Mouse (Mus musculus) heart, postnatal 0 days (tissue): ENCODE results near the gene Faf1.

ENCODE experiments used
- CTCF ChIP-seq: IDR thresholded peaks from 2 replicates; pipeline ENCODE4 v1.5.1; 2016; ENCODE audit warnings: antibody characterized with exemption, control low read depth, low read depth
- EP300 ChIP-seq: IDR thresholded peaks from 2 replicates; pipeline ENCODE4 v1.6.1; 2016; ENCODE audit warnings: antibody characterized with exemption, low read depth

DNA sequence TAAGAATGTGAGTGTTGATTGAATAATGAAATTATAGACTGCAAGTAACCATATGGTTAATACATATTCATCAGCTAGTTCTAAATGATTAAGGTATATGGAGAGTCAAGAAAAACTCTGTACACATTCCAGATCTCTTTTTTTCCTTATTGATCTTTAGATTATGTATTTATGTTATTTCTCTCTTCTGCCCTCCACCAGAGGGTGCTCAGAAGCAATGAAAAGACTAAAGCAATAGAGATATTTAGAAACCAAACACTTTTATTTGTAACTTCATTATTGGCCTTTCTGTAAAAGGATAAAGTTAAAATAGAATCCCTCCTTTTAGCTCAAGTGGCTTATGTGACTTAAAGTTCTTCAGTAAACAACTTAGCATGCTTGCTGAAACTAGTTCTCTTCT lies 143.1 kb downstream of the Faf1 start:
- TF ChIP-seq CTCF, result peak; percentile 17; the same call in 1 of the 2 replicates
- TF ChIP-seq EP300, result no peak
